Mouse (Mus musculus): ENCODE data around the gene Pnpla3. TPM values are rescaled to one million over a fixed set of nuclear protein-coding genes. Genes with fewer than 3 reads are reported as not detected.

The Pnpla3 gene
- total and polyA plus RNA-seq, 3 experiments, result 1.1 to 30.1 (median 3.8) TPM

GRCm38 (mm10) chr15:84223423-84223822 is 55.8 kb downstream of the Pnpla3 start:
- no peaks in the 10 kb centered on the region for H3K79me2 ChIP-seq (replicated peaks; ENCODE audit: control insufficient read depth, insufficient read depth, low read length)
- H3K4me3 ChIP-seq, result no peak overlapping the region
- H3K4me1 ChIP-seq (ENCODE audit: control insufficient read depth, insufficient read depth, low read length), result peaks cover 8% of the 10 kb centered on the region
- no peaks in the 10 kb centered on the region for H3K36me3 ChIP-seq (ENCODE audit: control insufficient read depth, insufficient read depth, low read length)
- H3K27me3 ChIP-seq (ENCODE audit: control insufficient read depth, insufficient read depth, low read length), result no peaks in the 10 kb centered on the region
- TF ChIP-seq CTCF (IDR thresholded peaks at IDR 0.05) (peak; percentile 55), EP300 (IDR thresholded peaks at IDR 0.05; ENCODE audit: insufficient read depth, low read depth, low read length) (no peak)
- 46% methylated on average over 6 of the region's 6 CpGs for WGBS
- intact Hi-C loops (cut with DNase I), result no loop called here
- no peak overlapping the region for H3K27ac ChIP-seq
- H3K9ac ChIP-seq (ENCODE audit: low read depth, low read length), result no peak overlapping the region
- no peak for DNase-seq

DNA sequence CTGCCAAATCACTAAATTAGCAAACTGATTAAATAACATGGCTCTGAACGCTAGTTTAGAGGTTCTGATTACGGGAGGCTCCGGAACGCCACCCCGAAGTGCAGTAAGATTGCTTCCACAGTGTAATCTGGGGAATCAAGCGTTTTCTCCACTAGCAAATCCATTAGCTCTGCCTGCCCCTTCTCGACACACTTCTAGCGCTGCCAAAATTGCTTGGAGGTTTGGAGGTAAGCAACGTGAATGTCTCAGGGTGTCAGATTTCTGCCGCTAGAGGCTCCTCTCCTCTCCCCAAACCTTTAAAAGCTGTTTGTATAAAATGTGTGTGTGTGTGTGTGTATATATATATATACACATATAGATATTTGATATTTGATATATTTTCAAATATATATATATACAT is 57.1 kb downstream of the Pnpla3 start:
- TF ChIP-seq EP300 (IDR thresholded peaks at IDR 0.05; ENCODE audit: insufficient read depth, low read depth, low read length) (no peak), CTCF (IDR thresholded peaks at IDR 0.05) (peak; percentile 49)
- Histone ChIP-seq H3K9ac (ENCODE audit: low read depth, low read length) (no peak overlapping the region), H3K4me1 (ENCODE audit: control insufficient read depth, insufficient read depth, low read length) (no peaks in the 10 kb centered on the region), H3K27me3 (ENCODE audit: control insufficient read depth, insufficient read depth, low read length) (no peaks in the 10 kb centered on the region), H3K4me3 (no peak overlapping the region), H3K27ac (no peak overlapping the region), H3K79me2 (replicated peaks; ENCODE audit: control insufficient read depth, insufficient read depth, low read length) (no peaks in the 10 kb centered on the region), H3K36me3 (ENCODE audit: control insufficient read depth, insufficient read depth, low read length) (no peaks in the 10 kb centered on the region)
- 37% methylated on average over 10 of the region's 10 CpGs for WGBS
- no peak for DNase-seq
- intact Hi-C loops (cut with DNase I), result no loop called here

DNA sequence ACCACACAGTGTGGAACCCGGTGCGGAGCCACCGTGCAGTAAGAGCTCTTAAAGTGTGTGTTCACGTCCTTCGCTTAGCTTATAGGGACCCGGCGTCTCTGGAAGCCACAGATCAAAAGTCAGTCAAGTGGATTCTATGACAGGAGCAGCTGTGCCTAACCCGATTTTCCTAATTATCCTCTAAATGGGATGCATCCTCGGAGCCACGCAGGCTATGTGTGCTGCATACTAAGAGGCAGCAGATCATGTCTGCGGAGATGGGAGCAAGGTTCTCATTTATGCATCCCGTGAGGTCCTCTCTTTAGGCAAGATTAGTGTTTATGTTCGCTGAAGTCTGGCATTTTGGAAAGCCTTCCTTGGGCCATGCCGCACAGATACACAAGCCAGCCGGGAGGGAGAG is 59.3 kb downstream of the Pnpla3 start:
- no peak for DNase-seq
- peaks cover 5% of the 10 kb centered on the region; the same call in 1 of the 2 replicates for H3K4me1 ChIP-seq (ENCODE audit: control insufficient read depth, insufficient read depth, low read length)
- no peak overlapping the region for H3K4me3 ChIP-seq
- 94% methylated on average over 15 of the region's 15 CpGs for WGBS
- H3K36me3 ChIP-seq (ENCODE audit: control insufficient read depth, insufficient read depth, low read length), result no peaks in the 10 kb centered on the region
- H3K27me3 ChIP-seq (ENCODE audit: control insufficient read depth, insufficient read depth, low read length), result no peaks in the 10 kb centered on the region
- H3K79me2 ChIP-seq (replicated peaks; ENCODE audit: control insufficient read depth, insufficient read depth, low read length), result no peaks in the 10 kb centered on the region
- intact Hi-C loops (cut with DNase I), result no loop called here
- no peak overlapping the region for H3K9ac ChIP-seq (ENCODE audit: low read depth, low read length)
- TF ChIP-seq EP300 (IDR thresholded peaks at IDR 0.05; ENCODE audit: insufficient read depth, low read depth, low read length) (no peak), POLR2A (IDR thresholded peaks at IDR 0.05; ENCODE audit: insufficient read depth, low read depth, low read length) (no peak), CTCF (IDR thresholded peaks at IDR 0.05) (no peak)
- no peak overlapping the region for H3K27ac ChIP-seq

DNA sequence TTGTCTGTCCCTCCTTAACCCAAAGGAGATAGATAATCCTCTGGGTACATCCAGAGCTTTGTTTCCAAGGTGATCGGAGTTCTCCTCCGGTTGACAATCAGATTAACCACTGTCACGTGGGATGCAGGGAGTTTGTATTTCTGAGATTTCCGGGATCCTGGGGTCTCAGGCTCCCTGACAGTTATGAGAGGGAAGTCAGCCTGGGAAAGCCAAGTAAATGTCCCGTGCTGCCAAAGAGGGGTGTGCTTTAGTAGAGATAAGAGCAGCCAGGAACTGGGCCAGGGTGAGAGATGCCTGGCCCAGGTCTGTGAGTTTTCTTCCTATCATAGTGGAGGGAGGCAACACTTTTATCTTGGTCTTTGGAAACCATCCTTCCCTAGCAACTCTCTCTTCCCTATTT is 63.0 kb downstream of the Pnpla3 start:
- H3K36me3 ChIP-seq (ENCODE audit: control insufficient read depth, insufficient read depth, low read length), result no peaks in the 10 kb centered on the region
- no peak overlapping the region for H3K9ac ChIP-seq (ENCODE audit: low read depth, low read length)
- H3K27me3 ChIP-seq (ENCODE audit: control insufficient read depth, insufficient read depth, low read length), result no peaks in the 10 kb centered on the region
- peak overlapping the region; percentile 94 for H3K4me3 ChIP-seq
- 9% methylated on average over 5 of the region's 5 CpGs for WGBS
- H3K79me2 ChIP-seq (replicated peaks; ENCODE audit: control insufficient read depth, insufficient read depth, low read length), result peaks cover 2% of the 10 kb centered on the region; the same call in 1 of the 2 replicates
- H3K27ac ChIP-seq, result peak overlapping the region; percentile 99
- intact Hi-C loops (cut with DNase I), result loop anchor here (1.0 to 2.0 kb wide), 2 partner anchors 20 to 38 kb away; partner anchors contain the start of gene Samm50
- TF ChIP-seq POLR2A (IDR thresholded peaks at IDR 0.05; ENCODE audit: insufficient read depth, low read depth, low read length) (no peak), EP300 (IDR thresholded peaks at IDR 0.05; ENCODE audit: insufficient read depth, low read depth, low read length) (no peak), CTCF (IDR thresholded peaks at IDR 0.05) (no peak)
- peaks cover 15% of the 10 kb centered on the region for H3K4me1 ChIP-seq (ENCODE audit: control insufficient read depth, insufficient read depth, low read length)
- DNase-seq, result peak; percentile 38 to 64

DNA sequence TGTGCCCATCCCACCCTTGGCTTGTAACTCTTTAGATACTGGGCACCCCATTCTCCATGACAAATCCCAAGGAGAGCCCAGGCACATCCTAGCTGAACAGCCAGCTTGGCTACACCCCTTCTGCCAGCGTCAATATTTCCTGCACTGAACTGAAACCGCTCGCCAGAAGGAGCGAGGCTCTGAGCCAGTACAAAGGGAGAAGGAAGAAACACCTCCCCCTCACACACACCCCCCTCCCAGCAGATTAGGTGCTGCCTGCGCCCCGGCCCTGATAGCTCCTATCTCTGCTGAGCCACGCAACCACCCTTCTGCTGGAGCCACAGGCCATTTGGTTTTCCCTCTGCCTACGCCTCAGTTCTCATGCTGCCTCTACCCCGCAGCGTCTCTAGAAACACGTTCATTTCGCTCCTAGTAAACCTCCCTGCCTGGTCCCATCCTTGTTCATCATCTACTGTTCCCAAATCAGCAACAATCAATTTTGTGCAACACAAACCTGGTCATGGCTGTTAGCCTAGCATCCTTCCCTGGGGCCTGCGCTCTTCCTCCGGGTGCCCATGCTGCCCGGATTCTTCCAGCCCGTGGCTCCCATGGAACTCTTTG is 63.6 kb downstream of the Pnpla3 start:
- peak; percentile 66 to 80 for DNase-seq
- Histone ChIP-seq H3K79me2 (replicated peaks; ENCODE audit: control insufficient read depth, insufficient read depth, low read length) (peaks cover 2% of the 10 kb centered on the region; the same call in 1 of the 2 replicates), H3K36me3 (ENCODE audit: control insufficient read depth, insufficient read depth, low read length) (no peaks in the 10 kb centered on the region; the same call in 1 of the 2 replicates), H3K27ac (peak overlapping the region; percentile 99), H3K9ac (ENCODE audit: low read depth, low read length) (peak overlapping the region; percentile 73), H3K4me3 (peak overlapping the region; percentile 94), H3K27me3 (ENCODE audit: control insufficient read depth, insufficient read depth, low read length) (no peaks in the 10 kb centered on the region), H3K4me1 (ENCODE audit: control insufficient read depth, insufficient read depth, low read length) (peaks cover 18% of the 10 kb centered on the region)
- peak; percentile 54; the same call in 1 of the 2 replicates for TF ChIP-seq POLR2A (IDR thresholded peaks at IDR 0.05; ENCODE audit: insufficient read depth, low read depth, low read length)
- TF ChIP-seq EP300 (IDR thresholded peaks at IDR 0.05; ENCODE audit: insufficient read depth, low read depth, low read length), result 0 out of 2 replicates have a peak, but pooled peaks have one; percentile 20
- TF ChIP-seq CTCF (IDR thresholded peaks at IDR 0.05), result no peak
- intact Hi-C loops (cut with DNase I), result loop anchor here (1.0 to 2.0 kb wide), 2 partner anchors 20 to 39 kb away; partner anchors contain the start of gene Samm50
- 5% methylated on average over 16 of the region's 16 CpGs for WGBS
